Comparison of ENCODE assay signal across 8 mouse cellular contexts in genomic region chr6:140472345-140472744, GRCm38 (mm10). TPM values are rescaled to one million over a fixed set of nuclear protein-coding genes. Genes with fewer than 3 reads are reported as not detected.
A peak's percentile ranks its signal among the peaks of the same experiment; 100 is the strongest.
DNase-seq lines count a peak whose midpoint lies in the region; ATAC-seq and TF ChIP-seq lines count a peak whose summit lies in the region.

No protein-coding gene starts in this region.

- DNase-seq in heart, adult 2 months, result peak; percentile 54 to 69
- DNase-seq in heart, embryonic 10.5 days (ENCODE audit: low spot score), result no peak
- DNase-seq in CH12.LX (ENCODE audit: extremely low read depth), result peak; percentile 83
- peak; percentile 68 for DNase-seq in kidney, postnatal 14 days
- peak; percentile 84 for DNase-seq in lung, embryonic 14.5 days
- peak; percentile 50 for DNase-seq in splenic B cell, adult 2 months (ENCODE audit: low read depth, low spot score)

- peak; percentile 85 for TF ChIP-seq RAD21 in CH12.LX (IDR thresholded peaks at IDR 0.05; ENCODE audit: low read depth, low read length)

- H3K4me2 ChIP-seq in CH12.LX (ENCODE audit: insufficient read depth, low read depth, poor library complexity, severe bottlenecking), result no peak overlapping the region; the same call in 1 of the 2 replicates
- no peak overlapping the region for H3K4me2 ChIP-seq in lung, embryonic 14.5 days

- H3K4me3 ChIP-seq in heart, adult 2 months, result no peak overlapping the region
- H3K4me3 ChIP-seq in heart, embryonic 10.5 days, result no peak overlapping the region
- H3K4me3 ChIP-seq in CH12.LX (replicated peaks in 1 of 3; ENCODE audit: low read depth in 2 of 3, low read length in 2 of 3, poor library complexity in 1 of 3), result no peak overlapping the region
- H3K4me3 ChIP-seq in lung, embryonic 14.5 days (ENCODE audit: low read depth, low read length), result no peak overlapping the region

- no peak overlapping the region for H3K9ac ChIP-seq in heart, adult 2 months (ENCODE audit: low read depth, low read length)
- H3K9ac ChIP-seq in CH12.LX (ENCODE audit: insufficient read depth, low read depth), result no peak overlapping the region
- no peak overlapping the region for H3K9ac ChIP-seq in lung, embryonic 14.5 days

- dilution Hi-C loops in CH12.LX (cut with MboI; ENCODE audit: extremely low pct_ligation_motif_present, extremely low pct_unique_long_range_greater_than_20kb, low sequenced_read_pairs), result no loop called here

- ATAC-seq in cerebellum, adult (ENCODE audit: insufficient number of reproducible peaks, low FRiP score, low TSS enrichment), result 0 out of 2 replicates have a peak, but pooled peaks have one; percentile 38
- peak; percentile 66 for ATAC-seq in frontal cortex, adult (ENCODE audit: low TSS enrichment)
- ATAC-seq in lung, embryonic 14.5 days (ENCODE audit: insufficient read depth), result no peak

- peak; percentile 91 for TF ChIP-seq CTCF in heart, adult 2 months (IDR thresholded peaks at IDR 0.05)
- TF ChIP-seq CTCF in CH12.LX (conservative IDR thresholded peaks at IDR 0.05 in 1 of 2, IDR thresholded peaks at IDR 0.05 in 1 of 2; ENCODE audit: low read depth in 2 of 2, low read length in 2 of 2), result peak; percentile 59 to 88; a peak in 3 of 4 replicates
- TF ChIP-seq CTCF in lung, embryonic 14.5 days (IDR thresholded peaks at IDR 0.05; ENCODE audit: low read depth), result peak; percentile 64

- no peak overlapping the region for H3K27ac ChIP-seq in heart, adult 2 months
- H3K27ac ChIP-seq in heart, embryonic 10.5 days, result no peak overlapping the region
- no peak overlapping the region for H3K27ac ChIP-seq in CH12.LX (ENCODE audit: insufficient read depth, low read depth)
- H3K27ac ChIP-seq in lung, embryonic 14.5 days (ENCODE audit: low read depth), result no peak overlapping the region

- in situ Hi-C loops in CH12.LX (cut with MboI; ENCODE audit: low pct_ligation_motif_present, low pct_unique_long_range_greater_than_20kb, low sequenced_read_pairs), result loop anchor here (10.0 to 25.0 kb wide), 2 partner anchors 92 to 965 kb away; no protein-coding TSS in a partner anchor

- 37% methylated on average over 4 of the region's 4 CpGs for WGBS in heart, adult 2 months
- WGBS in heart, embryonic 10.5 days, result 61% methylated on average over 4 of the region's 4 CpGs
- WGBS in lung, embryonic 14.5 days, result 54% methylated on average over 4 of the region's 4 CpGs

- TF ChIP-seq EP300 in heart, adult 2 months (IDR thresholded peaks at IDR 0.05; ENCODE audit: insufficient read depth, low read depth, low read length), result no peak
- TF ChIP-seq EP300 in CH12.LX (IDR thresholded peaks at IDR 0.05; ENCODE audit: low read length), result no peak

- H3K79me2 ChIP-seq in heart, adult 2 months (replicated peaks; ENCODE audit: control insufficient read depth, insufficient read depth, low read length), result no peaks in the 10 kb centered on the region
- no peaks in the 10 kb centered on the region for H3K79me2 ChIP-seq in CH12.LX (replicated peaks; ENCODE audit: control insufficient read depth, extremely low read depth, insufficient read depth, poor library complexity, severe bottlenecking)

- no peaks in the 10 kb centered on the region for H3K4me1 ChIP-seq in heart, adult 2 months (ENCODE audit: control insufficient read depth, insufficient read depth, low read length)
- H3K4me1 ChIP-seq in heart, embryonic 10.5 days, result peaks cover 10% of the 10 kb centered on the region; the same call in 1 of the 2 replicates
- H3K4me1 ChIP-seq in CH12.LX (ENCODE audit: control insufficient read depth in 1 of 2, insufficient read depth in 2 of 2), result peaks cover 3 to 22% of the 10 kb centered on the region in 2 experiments
- no peaks in the 10 kb centered on the region for H3K4me1 ChIP-seq in lung, embryonic 14.5 days (ENCODE audit: insufficient read depth)

- no peaks in the 10 kb centered on the region for H3K27me3 ChIP-seq in heart, adult 2 months (ENCODE audit: control insufficient read depth, insufficient read depth, low read length)
- no peaks in the 10 kb centered on the region for H3K27me3 ChIP-seq in heart, embryonic 10.5 days (ENCODE audit: insufficient read depth, poor library complexity, severe bottlenecking)
- no peaks in the 10 kb centered on the region for H3K27me3 ChIP-seq in CH12.LX (replicated peaks)
- no peaks in the 10 kb centered on the region for H3K27me3 ChIP-seq in lung, embryonic 14.5 days (ENCODE audit: insufficient read depth, low read length)
- H3K27me3 ChIP-seq in splenic B cell, adult 2 months (ENCODE audit: control insufficient read depth, insufficient read depth, low read length, poor library complexity, severe bottlenecking), result no peaks in the 10 kb centered on the region

- H3K9me3 ChIP-seq in heart, embryonic 10.5 days, result no peaks in the 10 kb centered on the region
- no peaks in the 10 kb centered on the region for H3K9me3 ChIP-seq in CH12.LX (replicated peaks; ENCODE audit: low read length)
- H3K9me3 ChIP-seq in lung, embryonic 14.5 days (ENCODE audit: low read depth, low read length), result no peaks in the 10 kb centered on the region

- TF ChIP-seq POLR2A in heart, adult 2 months (IDR thresholded peaks at IDR 0.05; ENCODE audit: insufficient read depth, low read depth, low read length), result no peak
- no peak for TF ChIP-seq POLR2A in CH12.LX (IDR thresholded peaks at IDR 0.05; ENCODE audit: low read depth, low read length)

- H3K36me3 ChIP-seq in heart, adult 2 months (ENCODE audit: control insufficient read depth, insufficient read depth, low read length), result no peaks in the 10 kb centered on the region
- H3K36me3 ChIP-seq in heart, embryonic 10.5 days, result no peaks in the 10 kb centered on the region
- no peaks in the 10 kb centered on the region for H3K36me3 ChIP-seq in CH12.LX (replicated peaks in 1 of 2; ENCODE audit: control insufficient read depth in 1 of 2, insufficient read depth in 1 of 2, low read length in 1 of 2)
- H3K36me3 ChIP-seq in lung, embryonic 14.5 days (ENCODE audit: insufficient read depth), result no peaks in the 10 kb centered on the region
- H3K36me3 ChIP-seq in splenic B cell, adult 2 months (ENCODE audit: control insufficient read depth, insufficient read depth, low read length, poor library complexity, severe bottlenecking), result no peaks in the 10 kb centered on the region

- intact Hi-C loops in heart, adult 2 months (cut with DNase I), result loop anchor here (2.0 kb wide), 1 partner anchor 82 kb away; no protein-coding TSS in a partner anchor

TF ChIP-seq in CH12.LX, 34 proteins besides CTCF, POLR2A, EP300 and RAD21:
- TF ChIP-seq ZC3H11A (IDR thresholded peaks at IDR 0.05; ENCODE audit: low read depth, low read length), result peak; percentile 44
- no peak for TF ChIP-seq ELF1 (IDR thresholded peaks at IDR 0.05; ENCODE audit: low read depth, low read length)
- no peak for TF ChIP-seq CHD1 (IDR thresholded peaks at IDR 0.05; ENCODE audit: low read depth, low read length)
- TF ChIP-seq UBTF (IDR thresholded peaks at IDR 0.05; ENCODE audit: low read depth, low read length), result no peak
- no peak for TF ChIP-seq NELFE (IDR thresholded peaks at IDR 0.05; ENCODE audit: low read depth, low read length)
- no peak for TF ChIP-seq ETS1 (conservative IDR thresholded peaks at IDR 0.05; ENCODE audit: low read depth, low read length)
- TF ChIP-seq SMC3 (IDR thresholded peaks at IDR 0.05; ENCODE audit: low read depth, low read length), result peak; percentile 67
- TF ChIP-seq JUN (IDR thresholded peaks at IDR 0.05; ENCODE audit: insufficient read depth, low read depth, low read length), result no peak
- TF ChIP-seq POLR2AphosphoS2 (IDR thresholded peaks at IDR 0.05; ENCODE audit: low read depth, low read length), result no peak
- TF ChIP-seq JUND (conservative IDR thresholded peaks at IDR 0.05; ENCODE audit: low read depth, low read length), result no peak
- TF ChIP-seq HCFC1 (IDR thresholded peaks at IDR 0.05; ENCODE audit: low read depth, low read length), result no peak
- no peak for TF ChIP-seq E2F4 (IDR thresholded peaks at IDR 0.05; ENCODE audit: insufficient replicate concordance, low read depth, low read length)

RNA-seq across cellular contexts. Expression of gene Plekha5, which starts 48.5 kb away (rescaled TPM):
- 10 to 100 TPM; 24.9 to 26.0 TPM for total RNA-seq in heart, adult 2 months (2021)
- 19.6 and 36.5 TPM in 2 replicates for polyA plus RNA-seq in heart, adult 2 months (2012; rRNA removed)
- 18.6 and 33.8 TPM in 2 replicates for polyA plus RNA-seq in heart, embryonic 10.5 days (2016; fragmentation: Nextera tagmentation; extraction: Ambion mirVana)
- total RNA-seq in CH12.LX (2012; rRNA removed) (0.29 and 0.38 TPM in 2 replicates), CH12.LX (2014; rRNA removed) (0.12 TPM in 1 of 2 replicates, not detected in the other)
- 0.20 and 0.27 TPM in 2 replicates for polyA plus RNA-seq in CH12.LX (2012; ENCODE audit: insufficient read length, low read depth)
- polyA plus RNA-seq in lung, embryonic 14.5 days (2014; fragmentation: Nextera tagmentation; extraction: Ambion mirVana), result 45.1 and 54.3 TPM in 2 replicates

Comparison
In these comparisons a context has a peak if more than half of its experiments do, and no peak if none do; other contexts are left out.
1. RNA of gene Plekha5, which starts 48.5 kb away (polyA plus RNA-seq): 45.1 to 54.3 TPM in lung, embryonic 14.5 days, 18.6 to 33.8 TPM in heart, embryonic 10.5 days and 19.6 to 36.5 TPM in heart, adult 2 months; 0.20 to 0.27 TPM in CH12.LX; every median in the first group is over 10 times any median in the second.
2. Peak in every context shown above with its lines, with median percentiles within 50 percentile points of each other: CTCF ChIP-seq.